Mouse (Mus musculus): ENCODE results near the gene Cacnb3. TPM values are rescaled to one million over a fixed set of nuclear protein-coding genes. Genes with fewer than 3 reads are reported as not detected.
"Not testable (repeated sequence)": the region's sequence is repeated elsewhere in the genome, so short reads cannot be mapped to it uniquely, and the experiment has no call there.

The Cacnb3 gene
- 43.1 and 44.3 TPM in 2 replicates for polyA plus RNA-seq (2016; fragmentation: Nextera tagmentation; extraction: Ambion mirVana)

GRCm38 (mm10) chr15:98630540-98630939 lies at the start of gene Cacnb3:
Cacnb3 (plus strand) TSS chr15:98630840.
- Histone ChIP-seq H3K36me3 (no peaks in the 10 kb centered on the region), H3K9me3 (no peaks in the 10 kb centered on the region), H3K27ac (no peak within 1 kb of the TSS), H3K27me3 (peaks cover 68% of the 10 kb centered on the region), H3K4me2 (peak within 1 kb of the TSS; percentile 98), H3K4me1 (replicated peaks) (peaks cover 63% of the 10 kb centered on the region), H3K4me3 (replicated peaks) (peak within 1 kb of the TSS; percentile 82), H3K9ac (replicated peaks) (peak within 1 kb of the TSS; percentile 13; the same call in 1 of the 2 replicates)
- 35% methylated on average over 4 of the region's 4 CpGs for whole genome bisulfite sequencing
- ATAC-seq (ENCODE audit: insufficient number of reproducible peaks, insufficient read depth, low FRiP score, low TSS enrichment, low read depth): no peak

- no peak overlapping the region for H3K4me2 ChIP-seq
- WGBS: 81% methylated on average over 8 of the region's 8 CpGs
Observed at GRCm38 (mm10) chr15:98582410-98582809, 48.2 kb upstream of the Cacnb3 start.

GRCm38 (mm10) chr15:98582996-98583395 lies 47.6 kb upstream of the Cacnb3 start:
- H3K9ac ChIP-seq (replicated peaks): no peak overlapping the region; the same call in 1 of the 2 replicates

More at GRCm38 (mm10) chr15:98582410-98582809, 48.2 kb upstream of the Cacnb3 start:
- no peak overlapping the region for H3K9ac ChIP-seq (replicated peaks)
- no peak overlapping the region for H3K27ac ChIP-seq
- no peaks in the 10 kb centered on the region for H3K36me3 ChIP-seq
- ATAC-seq (ENCODE audit: insufficient number of reproducible peaks, insufficient read depth, low FRiP score, low TSS enrichment, low read depth): no peak
- H3K4me1 ChIP-seq (replicated peaks): peaks cover 11% of the 10 kb centered on the region; the same call in 1 of the 2 replicates
- no peak overlapping the region for H3K4me3 ChIP-seq (replicated peaks)
- no peaks in the 10 kb centered on the region for H3K27me3 ChIP-seq
- no peaks in the 10 kb centered on the region for H3K9me3 ChIP-seq

GRCm38 (mm10) chr15:98585421-98585820 lies 45.2 kb upstream of the Cacnb3 start:
- Histone ChIP-seq H3K4me2 (no peak overlapping the region), H3K27me3 (no peaks in the 10 kb centered on the region), H3K36me3 (peaks cover 20% of the 10 kb centered on the region), H3K4me3 (replicated peaks) (no peak overlapping the region), H3K9me3 (no peaks in the 10 kb centered on the region), H3K4me1 (replicated peaks) (peaks cover 11% of the 10 kb centered on the region; the same call in 1 of the 2 replicates), H3K27ac (no peak overlapping the region), H3K9ac (replicated peaks) (no peak overlapping the region)
- WGBS: 26% methylated on average over 7 of the region's 7 CpGs
- ATAC-seq (ENCODE audit: insufficient number of reproducible peaks, insufficient read depth, low FRiP score, low TSS enrichment, low read depth): no peak

More at GRCm38 (mm10) chr15:98582996-98583395, 47.6 kb upstream of the Cacnb3 start:
- H3K4me1 ChIP-seq (replicated peaks): peaks cover 11% of the 10 kb centered on the region; the same call in 1 of the 2 replicates
- no peak overlapping the region for H3K4me2 ChIP-seq
- H3K4me3 ChIP-seq (replicated peaks): no peak overlapping the region
- H3K36me3 ChIP-seq: no peaks in the 10 kb centered on the region
- H3K9me3 ChIP-seq: no peaks in the 10 kb centered on the region
- no peak overlapping the region for H3K27ac ChIP-seq
- no peaks in the 10 kb centered on the region for H3K27me3 ChIP-seq
- ATAC-seq (ENCODE audit: insufficient number of reproducible peaks, insufficient read depth, low FRiP score, low TSS enrichment, low read depth): no peak
- 68% methylated on average over 8 of the region's 8 CpGs for WGBS

GRCm38 (mm10) chr15:98586141-98586540 lies 44.5 kb upstream of the Cacnb3 start:
- H3K27ac ChIP-seq; H3K27me3 ChIP-seq; H3K9me3 ChIP-seq; ATAC-seq (ENCODE audit: insufficient number of reproducible peaks, insufficient read depth, low FRiP score, low TSS enrichment, low read depth); H3K9ac ChIP-seq (replicated peaks); H3K4me2 ChIP-seq; H3K4me3 ChIP-seq (replicated peaks): not testable (repeated sequence)
- WGBS: 71% methylated on average over 9 of the region's 9 CpGs
- Histone ChIP-seq H3K36me3 (peaks cover 27% of the 10 kb centered on the region), H3K4me1 (replicated peaks) (peaks cover 11% of the 10 kb centered on the region; the same call in 1 of the 2 replicates)

DNA sequence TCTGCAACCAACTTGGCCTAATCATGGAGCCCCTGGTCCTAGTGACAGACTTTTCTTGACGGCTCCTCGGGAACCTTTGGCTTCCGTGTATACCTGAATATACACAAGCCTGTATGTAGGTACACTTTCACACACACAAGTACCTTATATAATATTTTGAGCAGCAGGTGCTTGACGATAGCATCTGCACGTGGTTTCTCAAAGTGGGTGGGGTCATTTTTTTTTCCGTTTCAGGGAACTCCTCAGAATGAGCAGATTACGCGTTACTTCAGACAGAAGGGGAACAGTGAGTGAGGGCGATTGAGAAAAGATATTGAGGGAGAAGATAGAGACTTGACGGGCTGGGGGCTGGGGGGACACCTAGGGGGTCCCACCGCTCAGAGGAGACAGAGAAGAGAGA lies 42.9 kb upstream of the Cacnb3 start:
- H3K36me3 ChIP-seq: peaks cover 43% of the 10 kb centered on the region
- peaks cover 11% of the 10 kb centered on the region; the same call in 1 of the 2 replicates for H3K4me1 ChIP-seq (replicated peaks)
- ATAC-seq (ENCODE audit: insufficient number of reproducible peaks, insufficient read depth, low FRiP score, low TSS enrichment, low read depth): no peak
- no peaks in the 10 kb centered on the region for H3K9me3 ChIP-seq
- no peak overlapping the region for H3K27ac ChIP-seq
- no peak overlapping the region for H3K9ac ChIP-seq (replicated peaks)
- 89% methylated on average over 11 of the region's 11 CpGs for WGBS
- no peak overlapping the region for H3K4me2 ChIP-seq
- no peaks in the 10 kb centered on the region for H3K27me3 ChIP-seq
- H3K4me3 ChIP-seq (replicated peaks): no peak overlapping the region

DNA sequence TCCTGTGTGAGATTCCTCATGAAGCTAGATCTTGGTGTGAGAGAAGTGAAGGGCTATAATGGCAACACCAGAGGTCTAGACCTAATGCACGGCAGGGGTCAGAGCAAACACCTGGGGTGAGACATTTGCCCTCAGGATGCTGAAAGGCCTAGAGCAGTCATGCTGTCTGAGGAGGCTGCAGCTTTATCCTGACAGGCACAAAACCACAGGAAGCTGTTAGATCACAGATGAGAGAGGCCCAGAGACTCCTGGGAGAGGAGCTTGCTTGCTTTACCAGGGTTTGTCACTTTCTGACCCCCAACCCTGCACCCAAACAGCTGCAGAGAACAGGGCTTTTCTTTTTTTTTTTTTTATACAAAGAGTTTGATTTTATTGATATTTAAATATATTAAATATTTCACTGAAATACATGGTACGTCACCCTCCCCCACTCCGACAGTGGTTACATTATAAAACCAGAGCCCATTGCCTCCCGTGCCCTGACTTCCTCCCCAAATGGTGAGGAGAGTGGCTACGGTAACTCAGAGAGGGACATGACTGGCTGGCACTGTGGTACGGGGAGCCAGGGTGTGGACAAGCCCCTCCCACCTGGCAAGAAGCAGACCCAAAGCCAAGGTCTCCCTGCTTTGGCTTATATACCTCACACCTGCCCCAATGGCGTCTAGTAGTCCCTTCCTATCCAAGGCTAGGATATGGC lies 40.9 kb upstream of the Cacnb3 start:
- Histone ChIP-seq H3K27ac (no peak overlapping the region), H3K4me1 (replicated peaks) (peaks cover 11% of the 10 kb centered on the region; the same call in 1 of the 2 replicates), H3K36me3 (peaks cover 63% of the 10 kb centered on the region), H3K4me2 (no peak overlapping the region), H3K9me3 (no peaks in the 10 kb centered on the region), H3K9ac (replicated peaks) (no peak overlapping the region), H3K27me3 (no peaks in the 10 kb centered on the region), H3K4me3 (replicated peaks) (no peak overlapping the region)
- ATAC-seq (ENCODE audit: insufficient number of reproducible peaks, insufficient read depth, low FRiP score, low TSS enrichment, low read depth): no peak
- 55% methylated on average over 7 of the region's 7 CpGs for WGBS

DNA sequence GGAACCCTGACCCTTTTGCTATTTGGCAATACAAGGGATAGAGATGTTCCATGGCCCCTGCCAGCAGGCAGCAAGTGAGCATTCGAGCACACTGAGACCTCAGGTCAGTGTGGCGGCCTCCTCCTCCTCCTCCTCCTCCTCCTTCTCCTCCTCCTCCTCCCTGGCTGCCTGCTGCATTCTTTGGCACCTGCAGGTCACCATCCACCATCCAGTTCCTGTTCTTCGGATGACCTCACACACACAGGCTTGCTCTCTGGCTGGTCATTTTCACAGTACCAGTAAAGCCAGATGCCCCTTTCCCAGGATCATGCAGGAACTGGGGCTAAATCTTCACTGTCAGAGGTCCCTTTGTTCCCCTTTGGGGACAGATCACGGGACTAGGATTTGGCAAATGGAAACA lies 39.2 kb upstream of the Cacnb3 start:
- Histone ChIP-seq H3K4me1 (replicated peaks) (no peaks in the 10 kb centered on the region), H3K27me3 (no peaks in the 10 kb centered on the region), H3K9me3 (no peaks in the 10 kb centered on the region), H3K4me2 (no peak overlapping the region), H3K4me3 (replicated peaks) (no peak overlapping the region), H3K9ac (replicated peaks) (no peak overlapping the region), H3K27ac (no peak overlapping the region), H3K36me3 (peaks cover 80% of the 10 kb centered on the region)
- WGBS: 80% methylated on average over 4 of the region's 4 CpGs
- no peak for ATAC-seq (ENCODE audit: insufficient number of reproducible peaks, insufficient read depth, low FRiP score, low TSS enrichment, low read depth)

DNA sequence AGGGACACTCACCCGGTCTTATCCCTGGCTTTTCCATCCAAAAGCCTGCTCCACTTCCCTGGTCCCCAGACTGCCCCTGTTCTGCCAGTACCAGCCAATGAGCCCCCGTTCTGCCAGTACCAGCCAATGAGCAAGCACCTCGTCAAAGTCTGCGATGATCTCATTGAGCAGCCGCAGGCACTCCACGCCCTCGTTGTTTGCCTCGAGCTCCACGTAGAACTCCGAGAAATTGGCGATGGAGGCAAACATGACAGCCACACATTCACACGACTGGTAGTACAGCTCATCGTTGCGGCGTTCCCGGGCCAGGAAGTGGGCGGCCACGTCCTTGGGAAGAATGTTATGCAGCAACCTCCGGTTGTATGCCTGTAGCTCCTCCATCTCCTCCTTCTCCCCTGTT lies 36.4 kb upstream of the Cacnb3 start:
- ATAC-seq (ENCODE audit: insufficient number of reproducible peaks, insufficient read depth, low FRiP score, low TSS enrichment, low read depth): no peak
- Histone ChIP-seq H3K27me3 (no peaks in the 10 kb centered on the region), H3K27ac (no peak overlapping the region), H3K36me3 (peaks cover 96% of the 10 kb centered on the region), H3K4me3 (replicated peaks) (no peak overlapping the region), H3K9ac (replicated peaks) (no peak overlapping the region), H3K4me1 (replicated peaks) (no peaks in the 10 kb centered on the region), H3K4me2 (no peak overlapping the region), H3K9me3 (no peaks in the 10 kb centered on the region)
- WGBS: 78% methylated on average over 19 of the region's 19 CpGs

GRCm38 (mm10) chr15:98595049-98595448 lies 35.6 kb upstream of the Cacnb3 start:
- H3K4me3 ChIP-seq (replicated peaks): no peak overlapping the region
- 91% methylated on average over 5 of the region's 5 CpGs for WGBS
- H3K4me1 ChIP-seq (replicated peaks): no peaks in the 10 kb centered on the region
- no peak overlapping the region for H3K27ac ChIP-seq
- no peak for ATAC-seq (ENCODE audit: insufficient number of reproducible peaks, insufficient read depth, low FRiP score, low TSS enrichment, low read depth)
- no peak overlapping the region for H3K4me2 ChIP-seq
- peaks cover 99% of the 10 kb centered on the region for H3K36me3 ChIP-seq
- no peaks in the 10 kb centered on the region for H3K9me3 ChIP-seq
- H3K9ac ChIP-seq (replicated peaks): no peak overlapping the region
- H3K27me3 ChIP-seq: no peaks in the 10 kb centered on the region

GRCm38 (mm10) chr15:98596609-98597008 lies 34.0 kb upstream of the Cacnb3 start:
- Histone ChIP-seq H3K9ac (replicated peaks) (no peak overlapping the region), H3K4me2 (no peak overlapping the region), H3K4me1 (replicated peaks) (no peaks in the 10 kb centered on the region), H3K36me3 (peaks cover 100% of the 10 kb centered on the region), H3K27me3 (no peaks in the 10 kb centered on the region), H3K4me3 (replicated peaks) (no peak overlapping the region), H3K27ac (no peak overlapping the region), H3K9me3 (no peaks in the 10 kb centered on the region)
- ATAC-seq (ENCODE audit: insufficient number of reproducible peaks, insufficient read depth, low FRiP score, low TSS enrichment, low read depth): no peak
- WGBS: 92% methylated on average over 14 of the region's 14 CpGs

Measured in limb, embryonic 12.5 days (tissue).